Mouse (Mus musculus): ENCODE measurements at regions not wholly inside any gene's neighbourhood (a gene's known extent, or its start where the extent isn't known, plus 50 kb on each side); places are given as distances from the start of the nearest gene placed in this dataset.

DNA sequence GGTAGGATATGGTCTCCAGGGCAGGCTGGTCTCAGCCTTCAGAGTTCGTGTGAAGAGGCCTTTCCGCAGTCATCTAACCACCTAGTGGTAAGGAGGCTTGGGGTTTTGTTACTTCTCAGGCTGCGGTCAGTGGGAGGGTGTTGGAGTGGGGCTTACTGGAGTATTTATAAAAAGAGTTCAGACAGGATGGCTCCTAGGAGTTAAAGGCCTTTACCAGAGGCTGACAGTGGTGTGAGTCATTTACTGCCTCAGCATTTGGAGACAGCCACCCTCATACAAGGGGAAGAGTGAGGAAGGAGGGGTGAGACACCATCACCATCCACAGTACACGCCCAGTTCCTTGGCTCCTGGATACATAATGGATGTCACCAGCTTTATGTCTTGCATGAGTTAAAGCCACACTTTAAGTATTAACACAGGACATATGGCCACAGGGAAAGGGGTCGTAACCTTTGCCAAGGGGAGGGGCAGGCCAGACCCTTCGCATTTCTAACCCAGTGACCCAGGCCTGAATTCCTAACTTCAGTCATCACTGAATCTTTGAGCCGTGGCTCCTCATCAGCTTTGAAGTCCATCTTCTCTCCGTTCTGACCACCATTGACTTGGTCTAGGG lies 81.2 kb upstream of the Basp1 start:
- 62% methylated on average over 8 of the region's 8 CpGs for WGBS (ENCODE audit: insufficient replicate concordance)

DNA sequence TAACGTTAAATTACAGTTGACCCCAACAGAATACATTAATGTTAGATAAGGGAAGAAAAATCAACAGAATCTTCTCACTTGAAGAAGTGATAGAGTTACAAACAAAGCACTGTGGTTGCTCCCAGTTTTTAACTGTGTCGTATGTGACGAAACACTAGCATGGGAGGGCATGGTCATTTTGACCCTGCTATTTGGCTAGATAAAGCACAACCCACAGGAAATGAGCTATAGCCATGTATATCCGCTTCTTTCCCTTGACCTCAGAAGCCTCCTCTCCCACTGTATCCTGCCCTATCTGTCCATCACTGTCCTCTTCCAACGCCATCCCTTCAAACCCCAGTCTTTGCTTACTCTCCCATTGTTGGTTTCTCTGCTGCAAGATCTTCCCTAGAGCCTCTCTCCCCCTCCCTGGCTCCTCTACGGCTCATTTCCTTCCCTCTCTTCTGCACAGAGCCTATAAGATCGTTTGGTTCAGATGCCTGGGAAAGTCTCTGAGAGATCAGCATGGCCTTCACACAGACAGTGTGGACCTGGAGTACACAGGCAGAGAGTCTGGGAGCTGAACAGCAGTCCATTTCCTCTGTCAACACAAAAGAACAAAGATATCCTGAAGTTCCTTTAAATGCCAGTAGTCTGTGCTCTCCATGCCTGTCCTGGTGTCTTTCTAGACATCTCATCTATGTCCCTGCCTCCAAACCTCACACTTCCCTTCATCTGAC lies 82.5 kb upstream of the Basp1 start:
- ATAC-seq (ENCODE audit: insufficient read depth) = no peak
- no peaks in the 10 kb centered on the region for H3K27me3 ChIP-seq (ENCODE audit: control insufficient read depth, insufficient read depth, low read length)

More for the DNA sequence above, 81.2 kb upstream of the Basp1 start:
- Histone ChIP-seq H3K4me2 (ENCODE audit: low read depth) (no peak overlapping the region), H3K27me3 (ENCODE audit: control insufficient read depth, insufficient read depth, low read length) (no peaks in the 10 kb centered on the region), H3K36me3 (replicated peaks; ENCODE audit: control insufficient read depth, insufficient read depth, low read depth) (no peaks in the 10 kb centered on the region), H3K9me3 (ENCODE audit: control insufficient read depth, low read length) (no peaks in the 10 kb centered on the region), H3K9ac (replicated peaks) (no peak overlapping the region), H3K27ac (no peak overlapping the region), H3K4me3 (ENCODE audit: insufficient read depth in 1 of 2, low read depth in 2 of 2, low read length in 2 of 2) (no peak overlapping the region), H3K4me1 (replicated peaks; ENCODE audit: control insufficient read depth in 2 of 2, insufficient read depth in 2 of 2, low read length in 1 of 2) (peaks cover 0 to 3% of the 10 kb centered on the region in 2 experiments; a peak in 1 of 4 replicates)
- ATAC-seq (ENCODE audit: insufficient read depth) (no peak), DNase-seq (ENCODE audit: low read depth in 3 of 3, low spot score in 3 of 3) (no peak)
- TF ChIP-seq EP300 (IDR thresholded peaks at IDR 0.05; ENCODE audit: low read depth) (no peak), CTCF (IDR thresholded peaks at IDR 0.05; ENCODE audit: low read depth) (no peak)

DNA sequence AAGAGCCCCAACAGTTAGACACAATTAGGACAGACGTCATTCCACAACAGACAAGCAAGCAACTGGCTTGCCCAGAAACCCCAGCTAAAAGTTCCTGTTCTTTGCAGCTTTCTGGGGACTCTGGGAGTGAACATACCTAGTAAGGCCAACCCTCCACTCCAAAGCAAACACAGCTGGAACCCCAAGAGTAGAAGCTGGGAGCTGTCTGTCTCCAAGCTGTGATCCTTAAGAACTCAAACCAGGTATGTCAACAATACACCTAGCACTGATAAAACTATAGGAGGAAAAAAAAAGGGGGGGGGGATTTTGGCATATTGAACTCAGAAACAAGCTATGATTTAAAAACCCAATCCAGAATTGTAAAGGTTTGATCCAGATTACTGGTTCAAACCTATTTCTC lies 84.2 kb upstream of the Basp1 start:
- Histone ChIP-seq H3K27me3 (ENCODE audit: control insufficient read depth, insufficient read depth, low read length) (no peaks in the 10 kb centered on the region), H3K4me1 (replicated peaks; ENCODE audit: control insufficient read depth in 2 of 2, insufficient read depth in 2 of 2, low read length in 1 of 2) (peaks cover 0 to 3% of the 10 kb centered on the region in 2 experiments; a peak in 1 of 4 replicates), H3K36me3 (replicated peaks; ENCODE audit: control insufficient read depth, insufficient read depth, low read depth) (no peaks in the 10 kb centered on the region), H3K9ac (replicated peaks) (no peak overlapping the region), H3K27ac (no peak overlapping the region), H3K4me3 (ENCODE audit: insufficient read depth in 1 of 2, low read depth in 2 of 2, low read length in 2 of 2) (no peak overlapping the region), H3K4me2 (ENCODE audit: low read depth) (no peak overlapping the region), H3K9me3 (ENCODE audit: control insufficient read depth, low read length) (no peaks in the 10 kb centered on the region)
- WGBS (ENCODE audit: insufficient replicate concordance) = 21% methylated on average over 1 of the region's 1 CpGs
- ATAC-seq (ENCODE audit: insufficient read depth) (no peak), DNase-seq (ENCODE audit: low read depth in 3 of 3, low spot score in 3 of 3) (no peak)
- TF ChIP-seq CTCF (IDR thresholded peaks at IDR 0.05; ENCODE audit: low read depth) (no peak), EP300 (IDR thresholded peaks at IDR 0.05; ENCODE audit: low read depth) (no peak)

More for the DNA sequence above, 82.5 kb upstream of the Basp1 start:
- Histone ChIP-seq H3K27ac (no peak overlapping the region), H3K4me3 (ENCODE audit: insufficient read depth in 1 of 2, low read depth in 2 of 2, low read length in 2 of 2) (no peak overlapping the region), H3K4me2 (ENCODE audit: low read depth) (no peak overlapping the region), H3K4me1 (replicated peaks; ENCODE audit: control insufficient read depth in 2 of 2, insufficient read depth in 2 of 2, low read length in 1 of 2) (peaks cover 0 to 3% of the 10 kb centered on the region in 2 experiments; a peak in 1 of 4 replicates), H3K36me3 (replicated peaks; ENCODE audit: control insufficient read depth, insufficient read depth, low read depth) (no peaks in the 10 kb centered on the region), H3K9me3 (ENCODE audit: control insufficient read depth, low read length) (no peaks in the 10 kb centered on the region), H3K9ac (replicated peaks) (no peak overlapping the region)
- 19% methylated on average over 7 of the region's 7 CpGs for WGBS (ENCODE audit: insufficient replicate concordance)
- no peak for TF ChIP-seq EP300 (IDR thresholded peaks at IDR 0.05; ENCODE audit: low read depth)
- no peak for TF ChIP-seq CTCF (IDR thresholded peaks at IDR 0.05; ENCODE audit: low read depth)
- DNase-seq (ENCODE audit: low read depth in 3 of 3, low spot score in 3 of 3) = no peak

DNA sequence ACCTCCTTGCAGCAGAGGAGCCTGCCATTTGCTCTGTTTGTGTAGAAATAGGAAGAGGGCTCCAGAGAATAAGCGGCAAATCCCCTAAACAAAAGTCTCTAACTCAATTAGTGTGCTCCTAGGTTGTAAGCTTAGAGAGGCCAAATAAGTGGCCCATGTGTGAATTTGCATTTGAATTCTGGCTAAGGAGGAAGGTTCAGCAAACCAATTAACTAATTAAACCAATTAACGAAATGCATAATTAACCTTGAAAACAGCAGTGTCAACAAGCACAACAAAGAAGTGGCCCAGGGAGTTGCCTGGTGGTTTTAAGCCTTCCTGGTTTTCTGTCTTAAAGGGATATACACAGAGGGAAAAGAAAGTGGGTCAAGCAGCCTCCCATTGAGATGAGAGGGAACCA lies 84.9 kb upstream of the Basp1 start:
- H3K9me3 ChIP-seq (ENCODE audit: control insufficient read depth, low read length) = no peaks in the 10 kb centered on the region
- no peak overlapping the region for H3K9ac ChIP-seq (replicated peaks)
- peaks cover 0 to 3% of the 10 kb centered on the region in 2 experiments; a peak in 1 of 4 replicates for H3K4me1 ChIP-seq (replicated peaks; ENCODE audit: control insufficient read depth in 2 of 2, insufficient read depth in 2 of 2, low read length in 1 of 2)
- 60% methylated on average over 2 of the region's 2 CpGs for WGBS (ENCODE audit: insufficient replicate concordance)
- no peaks in the 10 kb centered on the region for H3K36me3 ChIP-seq (replicated peaks; ENCODE audit: control insufficient read depth, insufficient read depth, low read depth)
- TF ChIP-seq CTCF (IDR thresholded peaks at IDR 0.05; ENCODE audit: low read depth) = no peak
- H3K27ac ChIP-seq = no peak overlapping the region
- no peaks in the 10 kb centered on the region for H3K27me3 ChIP-seq (ENCODE audit: control insufficient read depth, insufficient read depth, low read length)
- DNase-seq (ENCODE audit: low read depth in 3 of 3, low spot score in 3 of 3) (no peak), ATAC-seq (ENCODE audit: insufficient read depth) (no peak)
- H3K4me2 ChIP-seq (ENCODE audit: low read depth) = no peak overlapping the region
- H3K4me3 ChIP-seq (ENCODE audit: insufficient read depth in 1 of 2, low read depth in 2 of 2, low read length in 2 of 2) = no peak overlapping the region

DNA sequence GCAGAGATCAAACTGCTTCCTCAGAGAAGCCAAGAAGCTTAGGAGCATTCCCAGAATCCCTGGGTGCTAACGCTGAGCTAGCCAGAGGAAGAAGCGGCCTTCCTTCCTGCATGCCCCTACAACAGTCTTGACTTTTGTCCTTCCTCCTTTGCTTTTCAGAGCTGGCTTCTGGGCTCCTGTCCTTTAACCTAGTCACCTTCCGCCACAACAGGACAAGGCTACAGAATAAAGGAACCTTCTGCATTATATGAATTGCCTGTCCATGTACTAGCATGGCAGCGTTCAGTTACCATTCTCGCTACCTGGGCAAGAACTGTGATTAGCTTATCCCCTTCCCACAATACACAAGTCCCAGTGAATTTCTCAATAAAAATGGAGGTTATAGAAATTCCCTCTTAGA lies 88.9 kb upstream of the Basp1 start:
- ATAC-seq (ENCODE audit: insufficient read depth) = no peak
- no peak overlapping the region for H3K4me3 ChIP-seq (ENCODE audit: insufficient read depth in 1 of 2, low read depth in 2 of 2, low read length in 2 of 2)
- no peaks in the 10 kb centered on the region for H3K36me3 ChIP-seq (replicated peaks; ENCODE audit: control insufficient read depth, insufficient read depth, low read depth)
- DNase-seq (ENCODE audit: low read depth in 3 of 3, low spot score in 3 of 3) = no peak
- H3K4me1 ChIP-seq (replicated peaks; ENCODE audit: control insufficient read depth in 2 of 2, insufficient read depth in 2 of 2, low read length in 1 of 2) = no peaks in the 10 kb centered on the region
- H3K9me3 ChIP-seq (ENCODE audit: control insufficient read depth, low read length) = no peaks in the 10 kb centered on the region
- no peaks in the 10 kb centered on the region for H3K27me3 ChIP-seq (ENCODE audit: control insufficient read depth, insufficient read depth, low read length)
- no peak overlapping the region for H3K4me2 ChIP-seq (ENCODE audit: low read depth)
- WGBS (ENCODE audit: insufficient replicate concordance) = 51% methylated on average over 5 of the region's 5 CpGs
- TF ChIP-seq CTCF (IDR thresholded peaks at IDR 0.05; ENCODE audit: low read depth) (no peak), EP300 (IDR thresholded peaks at IDR 0.05; ENCODE audit: low read depth) (no peak)
- no peak overlapping the region for H3K9ac ChIP-seq (replicated peaks)
- no peak overlapping the region for H3K27ac ChIP-seq
